Mouse (Mus musculus): Measurements from ENCODE around the gene Snrnp200. TPM values are rescaled to one million over a fixed set of nuclear protein-coding genes. Genes with fewer than 3 reads are reported as not detected.

The Snrnp200 gene
- total and polyA plus RNA-seq, 3 experiments = 67.5 to 137 (median 122) TPM

- no peaks in the 10 kb centered on the region for H3K27me3 ChIP-seq (ENCODE audit: control insufficient read depth in 1 of 2, insufficient read depth in 2 of 2, low read length in 2 of 2)
- H3K4me1 ChIP-seq (ENCODE audit: control insufficient read depth in 1 of 2, insufficient read depth in 2 of 2, low read length in 2 of 2) = peaks cover 21 to 22% of the 10 kb centered on the region in 2 experiments
- H3K27ac ChIP-seq (ENCODE audit: control insufficient read depth, low read depth, low read length) = no peak overlapping the region
- H3K36me3 ChIP-seq (ENCODE audit: control insufficient read depth in 1 of 2, insufficient read depth in 2 of 2, low read length in 2 of 2) = peaks cover 0 to 30% of the 10 kb centered on the region in 2 experiments; a peak in 3 of 4 replicates
- TF ChIP-seq MAX (IDR thresholded peaks at IDR 0.05; ENCODE audit: low read length) = no peak
- TF ChIP-seq USF2 (IDR thresholded peaks at IDR 0.05; ENCODE audit: borderline replicate concordance in 1 of 2, insufficient read depth in 1 of 2, low read depth in 1 of 2, low read length in 2 of 2) = no peak
- TF ChIP-seq HCFC1 (IDR thresholded peaks at IDR 0.05; ENCODE audit: low read depth, low read length) = no peak
- TF ChIP-seq EP300 (IDR thresholded peaks at IDR 0.05; ENCODE audit: low read depth in 1 of 2, low read length in 2 of 2) = no peak
- TF ChIP-seq ZKSCAN1 (IDR thresholded peaks at IDR 0.05; ENCODE audit: low read depth, low read length) = no peak
- no peak for TF ChIP-seq TBP (IDR thresholded peaks at IDR 0.05; ENCODE audit: low read depth, low read length)
- no peak for TF ChIP-seq KAT2A (conservative IDR thresholded peaks at IDR 0.05; ENCODE audit: low read depth, low read length)
- TF ChIP-seq ETS1 (IDR thresholded peaks at IDR 0.05; ENCODE audit: low read depth, low read length) = no peak
- no peak for TF ChIP-seq GATA1 (IDR thresholded peaks at IDR 0.05; ENCODE audit: low read depth, low read length)
- no peak for TF ChIP-seq CTCF (IDR thresholded peaks at IDR 0.05 in 2 of 3, conservative IDR thresholded peaks at IDR 0.05 in 1 of 3; ENCODE audit: control insufficient read depth in 1 of 3, insufficient read depth in 1 of 3, low read depth in 2 of 3, low read length in 3 of 3, poor library complexity in 1 of 3, severe bottlenecking in 1 of 3)
- TF ChIP-seq JUND (IDR thresholded peaks at IDR 0.05; ENCODE audit: low read depth, low read length) = no peak
- no peak for TF ChIP-seq SIN3A (IDR thresholded peaks at IDR 0.05; ENCODE audit: low read length)
- TF ChIP-seq ZMIZ1 (IDR thresholded peaks at IDR 0.05; ENCODE audit: low read depth, low read length) = no peak
- no peak for TF ChIP-seq TAL1 (IDR thresholded peaks at IDR 0.05; ENCODE audit: low read length)
- no peaks in the 10 kb centered on the region for H3K9me3 ChIP-seq (replicated peaks; ENCODE audit: insufficient read depth, low read length)
- no peak overlapping the region for H3K9ac ChIP-seq (ENCODE audit: control insufficient read depth, low read depth, low read length, poor library complexity, severe bottlenecking)
- no peak for DNase-seq (ENCODE audit: low read depth, low spot score)
- H3K4me3 ChIP-seq (ENCODE audit: control insufficient read depth in 1 of 2, insufficient read depth in 1 of 2, low read depth in 2 of 2, low read length in 2 of 2) = no peak overlapping the region
- peaks cover 11% of the 10 kb centered on the region for H3K79me2 ChIP-seq (ENCODE audit: control insufficient read depth, insufficient read depth, low read length, poor library complexity)
Measured at GRCm38 (mm10) chr2:127252787-127253186, 44.6 kb downstream of the Snrnp200 start.

GRCm38 (mm10) chr2:127254604-127255134 is 46.5 kb downstream of the Snrnp200 start:
- no peak for DNase-seq (ENCODE audit: low read depth, low spot score)
- H3K36me3 ChIP-seq (ENCODE audit: control insufficient read depth in 1 of 2, insufficient read depth in 2 of 2, low read length in 2 of 2) = peaks cover 0 to 21% of the 10 kb centered on the region in 2 experiments; a peak in 3 of 4 replicates

More at GRCm38 (mm10) chr2:127254604-127255134, 46.5 kb downstream of the Snrnp200 start:
- TF ChIP-seq UBTF (IDR thresholded peaks at IDR 0.05; ENCODE audit: borderline replicate concordance, insufficient read depth, low read depth, low read length) (no peak), ELF1 (IDR thresholded peaks at IDR 0.05; ENCODE audit: low read depth, low read length) (no peak), TCF12 (IDR thresholded peaks at IDR 0.05; ENCODE audit: low read depth, low read length) (no peak), MYB (IDR thresholded peaks at IDR 0.05; ENCODE audit: low read depth, low read length) (no peak), MAFK (IDR thresholded peaks at IDR 0.05; ENCODE audit: borderline replicate concordance, low read depth, low read length) (no peak), CTCF (IDR thresholded peaks at IDR 0.05 in 2 of 3, conservative IDR thresholded peaks at IDR 0.05 in 1 of 3; ENCODE audit: control insufficient read depth in 1 of 3, insufficient read depth in 1 of 3, low read depth in 2 of 3, low read length in 3 of 3, poor library complexity in 1 of 3, severe bottlenecking in 1 of 3) (no peak), MAZ (IDR thresholded peaks at IDR 0.05; ENCODE audit: low read depth, low read length) (no peak), POLR2AphosphoS5 (IDR thresholded peaks at IDR 0.05; ENCODE audit: borderline replicate concordance, low read depth, low read length) (no peak), MAX (IDR thresholded peaks at IDR 0.05; ENCODE audit: low read length) (no peak), RCOR1 (IDR thresholded peaks at IDR 0.05; ENCODE audit: low read depth, low read length) (no peak), TBP (IDR thresholded peaks at IDR 0.05; ENCODE audit: low read depth, low read length) (no peak), MYC (IDR thresholded peaks at IDR 0.05; ENCODE audit: low read depth, low read length) (no peak), ETS1 (IDR thresholded peaks at IDR 0.05; ENCODE audit: low read depth, low read length) (no peak), NELFE (IDR thresholded peaks at IDR 0.05; ENCODE audit: low read depth, low read length) (no peak), CHD1 (IDR thresholded peaks at IDR 0.05; ENCODE audit: low read depth, low read length) (no peak), E2F4 (IDR thresholded peaks at IDR 0.05; ENCODE audit: borderline replicate concordance, low read depth, low read length) (no peak), MXI1 (IDR thresholded peaks at IDR 0.05; ENCODE audit: low read depth, low read length) (no peak), RAD21 (IDR thresholded peaks at IDR 0.05; ENCODE audit: low read depth, low read length) (no peak)
- no peak overlapping the region for H3K4me3 ChIP-seq (ENCODE audit: control insufficient read depth in 1 of 2, insufficient read depth in 1 of 2, low read depth in 2 of 2, low read length in 2 of 2)
- H3K9me3 ChIP-seq (replicated peaks; ENCODE audit: insufficient read depth, low read length) = no peaks in the 10 kb centered on the region
- 0 out of 2 replicates have a peak, but pooled peaks cover 4% of the 10 kb centered on the region for H3K79me2 ChIP-seq (ENCODE audit: control insufficient read depth, insufficient read depth, low read length, poor library complexity)
- no peaks in the 10 kb centered on the region for H3K27me3 ChIP-seq (ENCODE audit: control insufficient read depth in 1 of 2, insufficient read depth in 2 of 2, low read length in 2 of 2)
- no peak overlapping the region for H3K9ac ChIP-seq (ENCODE audit: control insufficient read depth, low read depth, low read length, poor library complexity, severe bottlenecking)
- H3K4me1 ChIP-seq (ENCODE audit: control insufficient read depth in 1 of 2, insufficient read depth in 2 of 2, low read length in 2 of 2) = peaks cover 15 to 16% of the 10 kb centered on the region in 2 experiments
- H3K27ac ChIP-seq (ENCODE audit: control insufficient read depth, low read depth, low read length) = no peak overlapping the region

Measured in MEL (cell line).